Mouse (Mus musculus): ENCODE data around the gene Gm4871. TPM values are rescaled to one million over a fixed set of nuclear protein-coding genes. Genes with fewer than 3 reads are reported as not detected.
A peak's percentile ranks its signal among the peaks of the same experiment; 100 is the strongest.
"Not testable (repeated sequence)": the region's sequence is repeated elsewhere in the genome, so short reads cannot be mapped to it uniquely, and the experiment has no call there.

Gene Gm4871
- total RNA-seq (2021) = not detected
- long read RNA-seq, experiment 1 = 0 reads
- long read RNA-seq, experiment 2 = 0 reads

DNA sequence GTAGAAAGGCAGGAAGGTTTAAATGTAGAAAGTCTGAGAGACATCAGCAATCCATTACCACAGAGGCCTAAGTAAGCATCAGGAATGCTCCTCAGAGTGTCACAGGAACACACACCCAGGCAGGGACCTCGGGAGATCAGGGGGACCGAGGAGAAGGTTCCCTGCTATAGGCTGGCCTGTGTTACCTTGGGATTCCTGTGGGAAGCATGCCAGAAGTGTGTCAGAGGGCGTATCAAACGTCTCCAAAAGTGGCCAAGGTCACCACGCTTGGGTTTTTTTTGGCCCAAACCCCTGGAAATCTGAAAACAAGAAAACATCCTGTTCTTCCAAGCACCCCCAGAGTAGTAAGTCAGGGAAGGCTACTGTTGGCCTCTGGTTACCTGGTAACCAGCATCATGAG is at the start of gene Gm4871:
Gene Gm4871, minus strand, starts transcription at position 364 of the 400 bp plus-strand sequence.
- DNase-seq = not testable (repeated sequence)

DNA sequence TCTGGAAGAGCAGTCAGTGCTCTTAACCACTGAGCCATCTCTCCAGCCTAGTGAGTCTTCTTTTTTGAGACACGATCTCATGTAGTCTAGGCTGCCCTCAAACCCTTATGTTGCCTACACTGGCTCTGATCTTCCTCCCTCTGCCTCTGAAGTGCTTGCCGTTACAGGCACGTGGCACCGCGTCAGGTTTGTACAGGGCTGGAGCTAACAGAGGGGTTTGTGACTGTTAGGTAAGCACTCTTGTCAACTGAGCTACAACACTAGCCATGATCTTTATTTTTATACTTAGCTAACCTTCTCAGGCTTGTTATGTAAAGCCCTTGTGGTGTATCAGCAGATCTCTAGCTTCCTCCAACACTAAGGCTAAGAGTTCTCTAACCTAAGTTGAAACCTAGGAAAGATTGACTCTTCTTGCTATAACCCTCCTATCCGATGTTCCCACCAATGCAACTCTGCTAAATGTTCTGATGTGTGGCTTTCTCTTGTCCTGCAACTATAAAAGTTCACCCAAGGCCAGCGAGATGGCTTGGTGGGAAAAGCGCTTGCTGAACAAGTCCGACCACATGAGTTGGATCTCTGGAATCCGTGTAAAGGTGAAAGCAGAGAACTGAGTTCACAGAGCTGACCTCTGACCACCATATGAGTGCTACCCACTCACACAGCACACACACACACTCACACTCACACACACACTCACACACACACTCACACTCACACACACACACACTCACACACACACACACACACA is 49.5 kb upstream of the Gm4871 start:
- DNase-seq = no peak

DNA sequence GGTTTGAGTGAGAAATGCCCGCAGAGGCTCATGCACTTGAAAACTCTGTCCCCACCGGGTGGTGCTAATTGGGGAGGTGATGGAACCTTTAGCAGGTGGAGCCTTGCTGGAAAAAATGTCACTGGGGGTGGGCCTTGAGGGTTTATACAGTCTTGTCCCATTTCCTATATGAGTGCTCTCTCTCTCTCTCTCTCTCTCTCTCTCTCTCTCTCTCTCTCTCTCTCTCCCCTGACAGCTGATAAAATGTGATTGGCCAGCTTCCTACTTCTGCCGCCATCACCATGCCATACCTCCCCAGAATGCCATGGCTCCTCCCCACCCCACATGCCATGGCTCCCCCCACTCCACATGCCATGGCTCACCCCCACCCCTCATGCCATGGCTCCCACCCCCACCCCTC is 42.5 kb upstream of the Gm4871 start:
- DNase-seq = no peak

DNA sequence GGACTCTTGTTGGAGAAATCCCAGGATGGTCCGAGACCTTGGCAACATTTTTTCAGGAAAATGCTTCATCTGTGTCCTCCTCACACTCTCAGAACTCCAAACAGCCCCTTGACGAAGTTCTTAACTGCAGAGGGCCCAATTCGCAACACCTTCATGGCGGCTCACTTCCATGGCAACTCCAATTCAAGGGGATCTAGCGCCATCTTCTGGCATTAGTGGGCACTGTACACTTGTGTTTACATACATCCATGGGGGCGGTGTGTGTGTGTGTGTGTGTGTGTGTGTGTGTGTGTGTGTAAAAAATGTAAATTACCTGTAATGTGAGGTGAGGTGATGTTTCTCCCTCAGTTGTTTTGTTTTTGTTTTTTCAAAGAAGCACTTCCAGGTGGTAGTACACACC is 38.8 kb upstream of the Gm4871 start:
- no peak for DNase-seq

DNA sequence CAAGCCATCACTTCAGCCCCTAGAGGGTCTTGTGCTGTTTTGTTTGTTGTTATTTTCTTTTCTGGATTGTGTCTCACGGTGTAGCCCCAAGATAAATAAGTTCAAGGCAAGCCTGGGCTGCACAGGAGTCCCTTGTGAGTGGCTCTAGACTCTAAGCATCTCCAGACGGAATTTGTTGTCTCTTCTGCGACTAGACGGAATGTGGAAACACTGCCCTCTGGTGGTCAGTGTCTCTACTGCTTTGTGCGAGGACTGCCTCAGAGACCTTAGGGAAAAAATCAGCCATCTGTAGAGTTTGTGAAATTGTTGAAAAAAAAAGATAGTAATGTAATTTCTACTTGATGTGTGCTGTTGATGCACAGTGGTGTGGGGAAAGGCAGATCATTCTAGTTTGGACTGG is 37.2 kb upstream of the Gm4871 start:
- DNase-seq = peak; percentile 80

DNA sequence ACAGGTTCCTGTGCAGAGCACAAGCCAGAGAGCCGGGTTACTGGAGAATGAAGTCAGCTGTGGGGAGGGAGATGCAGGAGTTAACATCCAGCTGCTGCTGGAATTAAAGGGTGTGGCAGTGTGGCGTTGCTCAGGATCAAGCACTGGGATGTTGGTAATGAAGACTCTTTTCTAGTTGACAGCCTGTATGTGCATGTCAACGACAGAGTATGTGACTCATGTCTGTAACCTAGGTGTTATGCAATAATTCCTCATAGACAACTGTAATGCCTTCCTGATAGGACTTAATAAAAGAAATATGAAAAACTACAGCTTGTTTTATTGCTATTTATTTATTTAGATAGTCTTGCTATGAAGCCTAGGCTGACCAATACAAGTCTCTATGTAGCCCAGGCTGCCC is 36.3 kb upstream of the Gm4871 start:
- no peak for DNase-seq

DNA sequence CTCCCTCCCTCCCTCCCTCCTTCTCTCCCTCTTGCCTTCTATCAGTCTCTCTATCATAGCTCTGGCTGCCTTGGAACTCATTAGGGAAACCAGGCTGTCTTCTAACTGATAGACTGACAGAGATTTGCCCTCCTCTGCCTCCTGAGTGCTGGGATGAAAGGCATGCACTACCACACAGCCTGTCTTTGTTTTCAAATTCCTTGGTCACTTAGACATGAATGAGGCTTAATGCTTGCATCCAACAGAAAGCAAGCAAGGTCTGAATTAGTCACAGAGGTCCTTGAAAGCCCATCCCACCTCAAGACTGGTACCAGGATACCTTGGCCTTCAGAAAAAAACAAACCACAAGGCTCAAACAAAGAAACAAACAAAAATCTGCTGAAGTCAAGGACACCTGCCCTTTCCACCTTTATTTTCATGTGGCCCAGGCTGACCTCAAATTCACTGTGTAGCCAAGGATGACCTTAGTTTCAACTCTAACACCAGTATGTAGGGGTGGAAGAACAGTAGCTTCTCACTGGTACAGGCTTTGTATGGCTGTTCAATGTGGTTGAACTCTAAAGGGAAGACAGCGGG is 32.3 kb upstream of the Gm4871 start:
- DNase-seq = no peak

DNA sequence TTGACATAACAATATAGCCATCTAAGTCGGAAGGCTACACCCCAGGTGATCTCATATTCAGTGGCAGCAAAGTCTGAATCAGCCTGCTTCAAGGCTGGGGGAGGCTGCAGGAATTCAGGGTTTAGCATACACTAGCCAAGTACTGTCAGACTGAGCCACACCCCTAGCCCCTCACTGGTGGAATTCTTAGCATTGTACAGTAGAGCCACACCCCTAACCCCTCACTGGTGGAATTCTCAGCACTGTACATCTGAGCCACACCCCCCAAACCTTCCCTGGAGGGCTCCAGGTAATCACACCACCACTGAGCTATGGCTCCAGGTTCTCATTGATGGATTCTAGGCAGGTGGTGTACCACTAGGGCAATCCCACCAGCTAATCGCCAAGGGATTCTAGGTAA is 27.0 kb upstream of the Gm4871 start:
- DNase-seq = no peak

DNA sequence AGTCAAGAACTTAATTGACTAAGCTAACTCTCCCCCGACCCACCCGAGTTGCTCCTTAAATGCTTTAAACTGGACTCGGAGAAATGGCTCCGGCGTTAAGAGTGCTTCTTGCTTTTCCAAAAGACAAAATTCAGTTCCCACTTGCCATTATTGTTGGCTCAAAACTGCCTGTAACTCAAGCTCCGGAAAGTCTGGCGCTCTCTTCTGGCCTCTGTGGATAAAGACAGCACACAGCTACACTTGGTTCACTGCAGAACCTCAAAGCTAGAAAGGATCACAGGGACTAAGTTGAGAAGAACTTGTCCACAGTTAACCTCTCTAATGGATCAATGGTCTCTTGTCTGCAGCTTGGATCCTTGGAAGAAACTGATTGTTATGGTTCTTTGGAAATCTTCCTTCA is 26.2 kb upstream of the Gm4871 start:
- DNase-seq = no peak

DNA sequence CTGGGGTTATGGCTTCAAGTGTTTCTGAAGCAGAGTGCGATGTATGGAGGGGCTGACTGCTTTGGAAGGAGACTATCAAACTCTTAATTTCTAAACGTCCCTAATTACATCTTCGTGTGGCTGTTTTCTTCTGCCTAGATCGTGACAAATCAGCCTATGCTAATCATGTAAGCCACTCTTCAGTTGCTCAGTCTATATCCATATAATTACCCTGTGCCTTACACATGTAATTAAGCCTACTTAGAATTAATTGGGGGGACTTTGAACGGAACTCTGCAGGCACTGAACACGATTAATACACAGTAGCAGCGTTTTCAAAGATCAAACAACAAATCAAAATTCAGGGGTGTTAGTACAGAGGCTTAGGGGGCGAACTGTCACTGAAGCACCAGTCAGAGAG is 25.4 kb upstream of the Gm4871 start:
- no peak for DNase-seq

DNA sequence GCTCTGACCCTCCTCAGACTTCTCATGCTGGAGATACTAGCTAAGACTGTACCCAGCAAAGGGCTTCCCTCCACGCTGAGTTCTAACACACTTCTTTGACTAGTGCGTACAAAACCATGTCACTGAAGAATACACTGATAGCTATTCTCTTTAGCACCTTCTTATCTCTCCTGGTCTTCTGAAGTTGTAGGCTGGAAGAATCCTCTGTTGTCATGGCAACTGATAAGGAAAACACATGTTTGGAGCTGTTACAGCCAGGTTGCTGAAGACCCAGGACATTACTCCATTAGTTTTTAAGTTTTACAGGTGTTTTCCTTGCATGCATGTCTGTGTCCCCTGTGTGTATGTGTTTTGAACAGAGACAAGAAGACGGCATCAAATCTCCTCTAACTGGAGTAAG is 21.6 kb upstream of the Gm4871 start:
- not testable (repeated sequence) for DNase-seq

DNA sequence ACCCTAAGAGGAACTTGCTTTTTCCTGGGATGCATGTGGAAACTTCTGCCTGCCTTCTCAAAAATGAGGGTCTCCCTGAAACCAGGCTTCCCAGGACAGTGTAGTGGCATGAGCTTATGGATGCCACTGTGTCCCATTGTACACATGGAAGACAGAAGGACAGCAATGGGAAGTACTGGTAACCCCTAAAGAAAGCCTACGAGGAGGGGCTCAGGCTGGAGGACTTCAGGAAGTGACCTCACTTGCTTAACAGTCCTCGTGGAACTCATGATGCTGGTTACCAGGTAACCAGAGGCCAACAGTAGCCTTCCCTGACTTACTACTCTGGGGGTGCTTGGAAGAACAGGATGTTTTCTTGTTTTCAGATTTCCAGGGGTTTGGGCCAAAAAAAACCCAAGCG is 10.1 kb upstream of the Gm4871 start, which contains the start of gene 1700018F24Rik:
Gene 1700018F24Rik, plus strand, starts transcription at position 301 of the 400 bp plus-strand sequence.
- DNase-seq = not testable (repeated sequence)

DNA sequence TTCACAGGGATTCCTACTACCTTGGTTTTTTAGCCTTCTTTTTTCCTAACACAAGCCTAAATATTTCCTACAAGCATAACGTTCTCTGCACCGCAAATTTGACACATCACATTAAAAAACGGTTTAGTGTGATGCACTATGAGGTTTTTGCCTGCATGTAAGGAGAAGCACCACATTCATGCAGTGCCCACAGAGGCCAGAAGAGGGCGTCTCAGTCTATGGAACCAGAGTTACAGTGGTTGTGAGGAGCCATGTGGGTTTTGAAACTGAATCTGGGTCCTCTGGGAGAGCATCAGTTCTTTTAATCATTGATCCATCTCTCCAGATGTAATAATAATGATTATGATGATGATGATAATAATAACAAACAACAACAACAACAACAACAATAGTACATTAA is 9.1 kb upstream of the Gm4871 start:
- DNase-seq = no peak

DNA sequence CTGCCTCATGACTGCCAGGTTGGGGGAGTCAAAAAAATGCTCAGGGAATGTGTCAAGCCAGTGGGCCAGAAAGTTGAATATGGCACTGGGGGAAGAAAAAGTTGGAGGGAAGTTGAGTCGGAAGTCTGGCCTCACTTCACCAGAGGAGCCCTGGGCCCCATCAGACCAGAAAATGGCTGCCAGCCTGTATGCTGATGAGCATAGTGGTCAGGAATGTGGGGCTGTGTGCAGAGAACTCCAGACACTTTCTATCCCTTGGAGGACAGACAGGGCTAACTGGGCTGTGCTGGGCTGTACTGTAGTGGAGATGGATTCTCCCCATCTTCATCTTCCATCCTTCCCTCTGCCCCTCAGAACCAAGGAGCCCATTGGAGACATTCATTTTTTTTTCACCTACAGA is 2.1 kb downstream of the Gm4871 start:
- DNase-seq = not testable (repeated sequence)

DNA sequence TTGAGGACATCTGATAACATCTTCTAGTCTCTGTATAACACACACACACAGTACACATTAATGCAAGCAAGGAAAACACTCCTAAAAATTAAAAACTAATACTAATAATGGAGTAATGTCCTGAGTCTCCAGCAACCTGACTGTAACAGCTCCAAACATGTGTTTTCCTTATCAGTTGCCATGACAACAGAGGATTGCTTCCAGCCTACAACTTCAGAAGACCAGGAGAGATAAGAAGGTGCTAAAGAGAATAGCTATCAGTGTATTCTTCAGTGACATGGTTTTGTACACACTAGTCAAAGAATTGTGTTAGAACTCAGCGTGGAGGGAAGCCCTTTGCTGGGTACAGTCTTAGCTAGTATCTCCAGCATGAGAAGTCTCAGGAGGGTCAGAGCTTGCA is 11.8 kb downstream of the Gm4871 start:
- DNase-seq = not testable (repeated sequence)

DNA sequence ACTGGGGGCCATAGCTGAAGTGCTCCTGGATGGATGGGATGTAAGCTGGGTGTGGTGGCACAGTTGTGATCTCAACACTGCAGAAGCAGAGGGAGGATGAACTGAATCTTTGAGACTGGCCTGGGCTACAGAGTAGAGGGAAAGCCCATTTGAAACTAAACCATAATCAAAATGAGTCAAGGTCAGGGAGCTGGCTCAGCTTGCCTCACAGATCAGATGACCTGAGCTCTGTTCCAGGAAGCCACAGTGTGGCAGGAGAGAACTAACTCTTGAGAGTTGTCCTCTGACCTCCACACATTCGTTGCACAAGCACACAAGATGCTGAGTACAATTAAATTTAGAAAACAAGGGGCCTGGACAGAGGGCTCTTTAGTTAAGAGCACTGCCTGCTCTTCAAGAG is 12.3 kb downstream of the Gm4871 start:
- DNase-seq = not testable (repeated sequence)

DNA sequence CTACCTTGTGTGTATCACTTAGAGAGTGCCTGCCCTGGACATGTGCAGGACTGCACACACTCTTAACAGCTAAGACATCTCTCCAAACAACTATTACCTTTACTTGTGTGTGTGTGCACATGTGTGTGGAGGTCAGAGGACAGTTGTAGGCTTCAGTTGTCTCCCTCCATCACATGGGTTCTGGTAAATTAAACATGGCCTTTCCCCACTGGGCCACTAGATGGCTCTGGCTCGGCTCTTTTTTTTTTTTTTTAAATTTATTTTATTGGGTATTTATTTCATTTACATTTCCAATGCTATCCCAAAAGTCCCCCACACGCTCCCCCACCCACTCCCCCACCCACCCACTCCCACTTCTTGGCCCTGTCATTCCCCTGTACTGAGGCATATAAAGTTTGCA is 15.8 kb downstream of the Gm4871 start:
- not testable (repeated sequence) for DNase-seq

DNA sequence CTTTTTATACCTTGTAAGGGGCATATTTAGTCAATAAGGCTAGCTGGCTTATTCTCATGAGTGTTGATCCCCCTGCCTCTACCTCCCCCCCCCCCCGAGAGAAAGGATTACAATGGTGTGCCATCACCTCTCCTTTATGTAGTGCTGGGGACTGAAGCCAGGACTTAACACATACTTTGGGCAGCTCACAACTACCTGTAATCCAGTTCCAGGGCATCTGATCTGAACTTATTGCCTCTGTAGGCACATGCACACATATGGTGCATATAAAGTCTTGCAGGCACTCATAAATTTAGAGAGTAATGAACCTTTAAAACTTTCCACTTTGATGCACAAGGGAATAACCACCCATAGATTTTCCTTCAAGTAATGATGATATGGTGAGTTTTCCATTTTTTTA is 18.3 kb downstream of the Gm4871 start:
- DNase-seq = no peak

DNA sequence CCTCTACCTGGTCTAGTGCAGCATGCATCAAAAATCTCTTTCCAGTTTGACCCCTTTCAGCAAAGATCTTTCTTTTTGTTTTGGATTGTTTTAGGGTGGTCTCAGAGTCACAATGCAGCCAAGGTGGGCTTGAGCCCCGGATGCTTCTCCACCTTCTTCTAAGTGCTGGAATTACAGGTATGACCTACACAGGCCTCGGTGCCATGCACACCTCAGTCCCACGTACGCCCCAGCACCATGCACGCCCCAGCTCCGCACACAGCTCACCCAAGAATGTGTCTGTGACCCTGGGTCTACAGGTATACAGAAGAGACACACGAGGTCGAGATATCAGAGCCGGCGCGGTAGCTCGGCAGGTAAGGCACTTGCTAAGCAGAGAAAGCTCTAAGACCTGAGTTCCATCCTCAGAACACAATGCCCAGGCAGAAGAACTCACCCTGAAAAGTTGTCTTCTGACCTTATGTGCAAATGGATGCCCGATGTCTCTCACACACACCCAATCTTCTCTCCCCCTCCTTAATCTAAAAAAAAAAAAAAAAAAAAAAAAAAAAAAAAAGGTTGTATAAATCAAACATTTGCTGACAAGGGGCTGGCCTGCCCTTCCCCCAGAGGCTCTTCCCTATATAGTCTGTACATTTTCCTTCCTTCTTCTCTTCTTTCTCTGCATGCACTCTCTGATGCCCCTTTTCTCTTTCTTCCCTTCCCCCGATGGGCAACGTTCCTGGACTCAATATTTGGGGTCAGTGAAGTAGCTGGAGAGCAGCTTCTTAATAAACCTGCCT is 23.5 kb downstream of the Gm4871 start:
- DNase-seq = no peak

DNA sequence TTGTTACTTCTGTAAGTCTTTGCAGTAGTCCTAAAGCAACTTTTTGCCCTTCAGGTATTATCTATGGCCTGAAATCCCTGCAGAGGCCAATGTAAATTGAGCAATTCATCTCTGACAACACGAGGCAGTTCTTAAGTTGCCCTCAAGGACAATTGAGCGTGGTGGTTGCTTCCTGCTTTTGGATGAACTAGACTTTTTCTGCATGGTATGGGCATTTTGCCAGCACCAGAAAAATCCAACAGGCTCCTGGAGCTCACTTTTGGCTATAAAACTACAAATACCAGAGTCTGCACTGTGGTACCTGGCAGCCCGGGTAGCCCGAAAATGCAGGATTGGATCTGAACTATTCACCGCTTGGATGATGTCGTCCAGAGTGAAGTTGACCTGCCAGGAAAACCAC is 27.0 kb downstream of the Gm4871 start:
- no peak for DNase-seq

DNA sequence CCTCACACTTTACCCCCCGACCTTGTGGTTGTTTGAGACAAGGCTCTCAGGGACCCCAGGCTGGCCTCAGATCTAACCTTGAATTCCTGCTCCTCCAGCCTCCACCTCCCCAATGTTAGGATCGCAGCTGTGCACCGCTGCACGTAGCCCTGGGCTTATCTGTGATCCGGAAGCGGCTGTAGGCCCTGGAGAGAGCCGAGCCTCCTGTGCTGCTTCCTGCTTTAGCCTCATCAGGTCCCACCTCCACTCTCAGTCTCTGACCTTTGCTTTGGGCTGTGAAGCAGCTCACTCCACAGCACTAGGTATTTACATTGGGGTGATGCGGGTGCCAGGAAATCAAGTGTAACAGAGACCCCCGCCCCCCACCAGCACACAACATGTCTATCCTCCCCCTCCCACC is 28.1 kb downstream of the Gm4871 start:
- DNase-seq = no peak

DNA sequence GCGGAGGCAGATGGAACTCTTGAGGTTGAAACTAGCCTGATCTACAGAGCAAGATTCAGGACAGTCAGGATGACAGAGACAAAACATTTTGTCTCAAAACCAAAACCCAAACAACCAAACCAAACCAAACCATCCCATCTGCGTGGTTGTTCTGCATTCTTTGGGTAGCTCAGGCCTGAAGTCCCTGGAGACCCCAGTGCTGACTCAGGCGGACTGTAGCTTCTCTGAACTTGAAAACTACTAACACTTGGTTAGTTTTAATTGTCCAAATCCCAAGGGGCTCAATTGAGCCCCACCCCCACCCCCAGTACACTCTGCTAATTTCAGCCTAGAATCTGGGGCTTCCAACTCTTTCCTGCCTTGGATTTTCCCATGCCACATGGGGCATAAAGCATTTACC is 29.2 kb downstream of the Gm4871 start:
- no peak for DNase-seq

DNA sequence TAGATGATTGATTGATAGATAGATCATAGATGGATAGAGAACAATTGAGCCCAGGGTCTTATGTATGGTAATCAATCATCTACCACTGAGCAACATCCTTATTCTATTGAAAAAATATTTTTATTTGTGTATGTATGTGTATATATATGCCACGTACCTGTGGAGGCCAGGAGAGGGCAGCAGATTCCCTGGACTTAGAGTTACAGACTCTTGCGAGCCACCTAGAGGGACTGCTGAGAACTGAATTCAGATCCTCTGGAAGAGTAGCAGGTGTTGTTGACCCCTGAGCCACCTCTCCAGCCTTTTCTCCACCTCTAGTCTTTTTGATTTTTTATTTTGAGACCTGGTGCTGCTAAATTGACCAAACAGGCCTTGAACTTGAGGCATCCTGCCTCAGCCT is 34.1 kb downstream of the Gm4871 start:
- no peak for DNase-seq

All from gastrocnemius, postnatal 10 days (tissue).